Mouse (Mus musculus) erythroblast, embryonic 14.5 days (primary cell): ENCODE results near the gene Adpgk.

Experiments
- GATA1 ChIP-seq: IDR thresholded peaks from 2 replicates; pipeline ENCODE4 v1.6.1; 2012; ENCODE audit warnings: low read length, inconsistent platforms, mixed read lengths
- TAL1 ChIP-seq: IDR thresholded peaks from 3 replicates; pipeline ENCODE4 v1.6.1; 2012; ENCODE audit warnings: low read length, inconsistent platforms, mixed read lengths

DNA sequence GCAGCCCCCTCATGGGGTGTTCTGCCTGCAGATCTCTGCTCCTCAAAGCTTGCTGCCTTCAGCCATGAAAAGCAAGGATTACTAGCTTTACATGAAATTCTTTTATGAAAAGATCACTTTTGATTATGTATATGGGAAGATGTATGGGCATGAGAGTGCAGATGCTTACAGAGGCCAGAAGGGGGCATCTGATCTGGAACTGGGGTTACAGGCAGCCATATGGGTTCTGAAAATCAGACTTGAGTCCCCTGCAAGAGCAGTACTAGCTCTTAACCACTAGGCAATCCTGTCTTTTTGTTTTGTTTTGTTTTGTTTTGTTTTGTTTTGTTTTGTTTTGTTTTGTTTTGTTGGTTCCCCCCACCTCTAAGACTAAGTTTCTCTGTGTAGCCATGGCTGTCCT lies 18.2 kb upstream of the Adpgk start:
- TF ChIP-seq TAL1 (no peak), GATA1 (no peak)
